Mouse (Mus musculus): ENCODE results near the gene Rpl36.
A peak's percentile ranks its signal among the peaks of the same experiment; 100 is the strongest.

The Rpl36 gene

DNA sequence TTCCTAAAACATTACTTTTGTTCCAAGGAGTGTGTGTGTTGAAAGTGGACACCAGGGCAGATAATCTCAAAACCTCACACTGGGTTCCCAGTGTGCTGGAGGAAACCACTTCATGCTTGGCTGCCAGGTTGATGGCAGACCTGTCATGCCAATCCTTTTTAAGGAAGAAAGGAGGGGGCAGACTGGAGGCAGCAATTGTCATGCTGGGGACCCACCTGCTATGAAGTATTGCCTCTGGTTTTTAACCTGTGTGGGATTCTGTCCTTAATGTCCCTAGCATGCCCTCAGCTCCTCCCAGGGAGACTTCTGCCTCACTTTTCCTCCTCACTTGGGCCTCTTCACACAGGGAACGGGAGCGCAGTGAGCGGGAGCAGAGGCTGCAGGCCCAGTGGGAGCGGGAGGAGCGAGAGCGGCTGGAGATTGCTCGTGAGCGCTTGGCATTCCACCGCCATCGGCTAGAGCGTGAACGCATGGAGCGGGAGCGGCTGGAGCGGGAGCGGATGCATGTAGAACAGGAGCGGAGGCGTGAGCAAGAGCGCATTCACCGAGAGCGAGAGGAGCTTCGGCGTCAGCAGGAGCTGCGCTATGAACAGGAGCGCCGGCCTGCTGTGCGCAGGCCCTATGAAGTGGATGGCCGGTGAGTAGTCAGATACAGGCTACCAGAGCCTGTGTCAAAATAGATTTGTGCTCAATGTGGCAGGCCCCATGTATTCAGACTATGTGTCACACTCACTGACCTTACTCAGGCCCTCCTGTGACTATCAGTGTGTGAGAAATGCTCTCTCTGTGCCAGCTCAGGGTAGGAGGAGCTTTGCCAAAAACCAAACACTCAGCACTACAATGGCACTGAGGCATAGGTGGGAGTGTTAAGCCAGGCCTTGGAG lies 9.8 kb upstream of the Rpl36 start:
- no peaks in the 10 kb centered on the region for H3K27me3 ChIP-seq (ENCODE audit: insufficient read depth, low read length)
- no peak for TF ChIP-seq CTCF (conservative IDR thresholded peaks at IDR 0.05; ENCODE audit: low read length)
- TF ChIP-seq POU5F1 (IDR thresholded peaks at IDR 0.05; ENCODE audit: borderline replicate concordance, low read length) = no peak
- no peak for TF ChIP-seq NANOG (IDR thresholded peaks at IDR 0.05; ENCODE audit: borderline replicate concordance, low read length)
- peak overlapping the region; percentile 58 for H3K4me3 ChIP-seq (replicated peaks; ENCODE audit: low read length)
- no peaks in the 10 kb centered on the region for H3K9me3 ChIP-seq (ENCODE audit: low read length)
- peaks cover 93% of the 10 kb centered on the region for H3K36me3 ChIP-seq (ENCODE audit: insufficient read depth, low read length)
- peaks cover 70% of the 10 kb centered on the region for H3K4me1 ChIP-seq (replicated peaks; ENCODE audit: low read depth, low read length)

DNA sequence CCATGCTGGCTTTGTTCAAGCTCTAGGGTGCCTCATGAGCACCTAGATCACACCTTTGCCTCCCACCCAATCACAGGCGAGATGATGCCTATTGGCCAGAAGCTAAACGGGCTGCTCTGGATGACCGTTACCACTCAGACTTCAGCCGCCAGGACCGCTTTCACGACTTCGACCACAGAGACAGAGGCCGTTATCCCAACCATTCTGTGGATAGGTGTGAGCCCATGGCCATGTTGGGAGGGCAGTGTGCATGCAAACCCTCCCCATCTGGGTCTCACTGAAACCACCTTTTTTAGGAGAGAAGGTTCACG lies 9.2 kb upstream of the Rpl36 start:
- Histone ChIP-seq H3K4me1 (replicated peaks; ENCODE audit: low read depth, low read length) (peaks cover 75% of the 10 kb centered on the region), H3K4me3 (replicated peaks; ENCODE audit: low read length) (no peak overlapping the region; the same call in 1 of the 2 replicates), H3K36me3 (ENCODE audit: insufficient read depth, low read length) (peaks cover 97% of the 10 kb centered on the region), H3K9me3 (ENCODE audit: low read length) (no peaks in the 10 kb centered on the region), H3K27me3 (ENCODE audit: insufficient read depth, low read length) (no peaks in the 10 kb centered on the region)
- no peak for TF ChIP-seq NANOG (IDR thresholded peaks at IDR 0.05; ENCODE audit: borderline replicate concordance, low read length)
- TF ChIP-seq POU5F1 (IDR thresholded peaks at IDR 0.05; ENCODE audit: borderline replicate concordance, low read length) = no peak
- no peak for TF ChIP-seq CTCF (conservative IDR thresholded peaks at IDR 0.05; ENCODE audit: low read length)

DNA sequence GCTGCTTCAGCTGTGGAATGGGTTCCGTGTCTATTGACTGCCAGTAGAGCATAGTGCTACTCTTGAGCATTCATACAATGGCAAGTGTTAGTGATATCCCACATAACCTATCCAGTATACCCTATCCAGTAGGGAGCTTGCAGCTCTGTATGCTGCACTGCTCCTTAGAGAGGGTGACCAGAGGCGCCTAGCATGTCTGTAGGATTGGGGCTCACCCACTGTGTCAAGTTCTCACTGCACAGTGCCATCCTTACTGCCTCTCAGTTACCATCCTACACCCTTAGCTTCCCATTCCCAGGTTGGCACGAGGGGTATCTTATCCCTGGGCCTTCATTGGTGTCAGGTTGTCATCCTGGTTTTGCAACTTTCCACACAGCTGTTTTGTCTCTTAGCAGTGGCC lies 8.8 kb upstream of the Rpl36 start:
- Histone ChIP-seq H3K9me3 (ENCODE audit: low read length) (no peaks in the 10 kb centered on the region), H3K36me3 (ENCODE audit: insufficient read depth, low read length) (peaks cover 93% of the 10 kb centered on the region), H3K27me3 (ENCODE audit: insufficient read depth, low read length) (no peaks in the 10 kb centered on the region), H3K4me1 (replicated peaks; ENCODE audit: low read depth, low read length) (peaks cover 74% of the 10 kb centered on the region), H3K4me3 (replicated peaks; ENCODE audit: low read length) (no peak overlapping the region)
- TF ChIP-seq POU5F1 (IDR thresholded peaks at IDR 0.05; ENCODE audit: borderline replicate concordance, low read length) (no peak), NANOG (IDR thresholded peaks at IDR 0.05; ENCODE audit: borderline replicate concordance, low read length) (no peak), CTCF (conservative IDR thresholded peaks at IDR 0.05; ENCODE audit: low read length) (no peak)

DNA sequence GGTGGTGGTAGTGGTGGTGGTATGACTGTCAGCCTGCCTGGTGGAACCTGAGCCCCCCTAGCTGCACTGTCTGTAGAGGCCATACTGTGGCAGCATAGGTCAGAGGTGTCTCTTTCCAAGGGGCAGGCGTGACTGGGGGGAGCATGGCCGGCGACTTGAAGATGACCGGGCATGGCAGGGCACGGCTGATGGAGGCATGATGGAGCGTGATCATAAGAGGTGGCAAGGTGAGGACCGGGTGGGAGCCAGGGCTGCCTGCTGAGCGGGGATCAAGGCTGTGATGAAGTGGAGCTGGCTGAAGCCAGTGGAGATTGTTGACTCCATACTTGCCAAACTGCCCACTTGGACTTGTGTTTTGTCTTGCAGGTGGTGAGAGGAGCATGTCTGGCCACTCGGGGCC lies 7.8 kb upstream of the Rpl36 start:
- no peak for TF ChIP-seq CTCF (conservative IDR thresholded peaks at IDR 0.05; ENCODE audit: low read length)
- TF ChIP-seq NANOG (IDR thresholded peaks at IDR 0.05; ENCODE audit: borderline replicate concordance, low read length) = no peak
- TF ChIP-seq POU5F1 (IDR thresholded peaks at IDR 0.05; ENCODE audit: borderline replicate concordance, low read length) = no peak
- no peaks in the 10 kb centered on the region for H3K9me3 ChIP-seq (ENCODE audit: low read length)
- no peaks in the 10 kb centered on the region for H3K27me3 ChIP-seq (ENCODE audit: insufficient read depth, low read length)
- no peak overlapping the region for H3K4me3 ChIP-seq (replicated peaks; ENCODE audit: low read length)
- H3K36me3 ChIP-seq (ENCODE audit: insufficient read depth, low read length) = peaks cover 83% of the 10 kb centered on the region
- H3K4me1 ChIP-seq (replicated peaks; ENCODE audit: low read depth, low read length) = peaks cover 76% of the 10 kb centered on the region

DNA sequence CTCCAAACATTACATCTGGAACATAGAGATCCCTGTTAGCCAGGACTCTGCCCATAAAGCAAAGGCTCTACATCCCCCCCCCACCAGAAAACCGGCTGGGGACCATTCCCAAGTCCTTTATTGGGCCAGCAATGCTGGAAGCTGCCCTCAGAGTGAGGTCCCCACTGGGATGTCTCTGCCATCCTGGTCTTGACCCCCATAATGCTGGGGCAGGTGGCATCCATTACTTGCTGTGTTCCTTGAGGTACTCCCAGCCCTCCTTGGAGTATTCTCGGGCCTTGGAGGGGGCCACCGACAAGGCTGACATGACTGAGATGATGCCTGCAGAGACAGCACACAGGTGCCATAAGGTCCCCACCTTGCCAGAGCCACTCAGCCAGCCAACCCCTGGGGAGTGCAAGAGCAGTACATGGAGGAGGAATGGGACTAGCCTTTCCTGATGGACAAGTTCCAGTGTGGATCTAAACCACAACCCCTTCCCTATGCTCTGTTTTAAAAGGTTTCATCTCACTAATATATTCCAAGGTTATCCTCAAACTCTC lies 5.6 kb upstream of the Rpl36 start:
- Histone ChIP-seq H3K9me3 (ENCODE audit: low read length) (no peaks in the 10 kb centered on the region), H3K4me3 (replicated peaks; ENCODE audit: low read length) (0 out of 2 replicates have a peak overlapping the region, but pooled peaks have one; percentile 89), H3K36me3 (ENCODE audit: insufficient read depth, low read length) (peaks cover 61% of the 10 kb centered on the region), H3K27me3 (ENCODE audit: insufficient read depth, low read length) (no peaks in the 10 kb centered on the region), H3K4me1 (replicated peaks; ENCODE audit: low read depth, low read length) (peaks cover 83% of the 10 kb centered on the region)
- TF ChIP-seq POU5F1 (IDR thresholded peaks at IDR 0.05; ENCODE audit: borderline replicate concordance, low read length) (no peak), NANOG (IDR thresholded peaks at IDR 0.05; ENCODE audit: borderline replicate concordance, low read length) (no peak)

DNA sequence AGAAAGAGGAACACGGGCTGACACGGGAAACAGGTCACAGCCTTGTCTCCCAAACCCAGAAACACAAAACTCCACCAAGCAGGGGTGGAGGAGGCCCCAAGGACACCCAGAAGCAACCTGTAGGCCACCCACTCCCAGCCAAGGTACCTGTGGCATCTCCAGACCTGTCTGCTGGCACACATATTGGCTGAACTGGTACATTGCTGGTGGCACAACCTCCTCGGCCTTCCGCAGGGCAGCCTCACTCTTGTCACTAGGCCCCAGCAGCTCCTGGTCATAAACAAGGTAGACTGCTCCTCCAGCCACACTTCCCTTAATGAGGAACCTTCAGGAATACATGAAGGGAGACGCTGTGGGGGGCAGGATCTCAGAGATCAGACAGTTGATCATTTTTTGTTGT lies 4.5 kb upstream of the Rpl36 start:
- no peak for TF ChIP-seq CTCF (conservative IDR thresholded peaks at IDR 0.05; ENCODE audit: low read length)
- no peak for TF ChIP-seq NANOG (IDR thresholded peaks at IDR 0.05; ENCODE audit: borderline replicate concordance, low read length)
- TF ChIP-seq POU5F1 (IDR thresholded peaks at IDR 0.05; ENCODE audit: borderline replicate concordance, low read length) = no peak
- Histone ChIP-seq H3K27me3 (ENCODE audit: insufficient read depth, low read length) (no peaks in the 10 kb centered on the region), H3K36me3 (ENCODE audit: insufficient read depth, low read length) (peaks cover 52% of the 10 kb centered on the region), H3K4me1 (replicated peaks; ENCODE audit: low read depth, low read length) (peaks cover 77% of the 10 kb centered on the region), H3K4me3 (replicated peaks; ENCODE audit: low read length) (peak overlapping the region; percentile 89), H3K9me3 (ENCODE audit: low read length) (no peaks in the 10 kb centered on the region)

DNA sequence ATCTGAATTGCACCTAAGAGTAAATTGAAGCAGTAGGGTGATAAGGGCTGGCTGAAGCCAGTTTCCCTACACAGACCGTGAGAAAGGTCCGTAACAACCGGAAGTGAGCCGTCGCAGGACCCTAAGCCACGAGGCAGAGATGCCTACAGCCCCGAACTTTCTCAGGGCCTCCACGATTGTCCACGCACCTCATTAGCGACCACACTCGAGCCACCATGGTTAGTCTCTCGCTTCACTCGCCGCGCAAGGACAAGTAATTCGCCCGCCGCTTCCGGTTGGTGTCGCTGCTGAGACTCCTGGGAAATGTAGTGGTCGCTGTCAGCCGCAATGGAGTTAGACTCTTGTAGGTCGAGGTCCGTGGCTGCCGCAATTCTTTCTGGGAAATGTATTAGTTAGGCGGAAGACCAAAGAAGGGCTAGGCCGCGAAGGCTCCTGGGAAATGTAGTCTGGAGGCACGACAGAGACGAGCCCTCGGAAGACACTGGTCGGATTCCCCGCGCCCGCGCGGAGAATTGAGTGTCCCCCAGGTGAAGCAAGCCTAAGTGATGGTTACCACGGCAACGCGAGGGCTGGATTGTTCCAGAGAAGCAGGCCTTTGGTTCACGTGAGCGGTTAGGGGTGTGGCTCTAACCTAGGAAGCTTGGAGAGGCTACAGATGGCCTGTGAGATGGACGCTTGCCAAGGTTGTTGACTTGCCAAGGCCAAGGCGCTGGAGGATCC lies 3.6 kb upstream of the Rpl36 start, which contains the start of gene 2410015M20Rik:
Gene 2410015M20Rik (minus strand): TSS at position 320 of the 720 bp plus-strand sequence.
- peak within 1 kb of the TSS; percentile 89 for H3K4me3 ChIP-seq (replicated peaks; ENCODE audit: low read length)
- peaks cover 71% of the 10 kb centered on the region for H3K4me1 ChIP-seq (replicated peaks; ENCODE audit: low read depth, low read length)
- H3K9me3 ChIP-seq (ENCODE audit: low read length) = no peaks in the 10 kb centered on the region
- peaks cover 52% of the 10 kb centered on the region for H3K36me3 ChIP-seq (ENCODE audit: insufficient read depth, low read length)
- no peaks in the 10 kb centered on the region for H3K27me3 ChIP-seq (ENCODE audit: insufficient read depth, low read length)
- TF ChIP-seq CTCF (conservative IDR thresholded peaks at IDR 0.05; ENCODE audit: low read length) = peak; percentile 12; the same call in 1 of the 2 replicates
- TF ChIP-seq NANOG (IDR thresholded peaks at IDR 0.05; ENCODE audit: borderline replicate concordance, low read length) = no peak
- no peak for TF ChIP-seq POU5F1 (IDR thresholded peaks at IDR 0.05; ENCODE audit: borderline replicate concordance, low read length)

DNA sequence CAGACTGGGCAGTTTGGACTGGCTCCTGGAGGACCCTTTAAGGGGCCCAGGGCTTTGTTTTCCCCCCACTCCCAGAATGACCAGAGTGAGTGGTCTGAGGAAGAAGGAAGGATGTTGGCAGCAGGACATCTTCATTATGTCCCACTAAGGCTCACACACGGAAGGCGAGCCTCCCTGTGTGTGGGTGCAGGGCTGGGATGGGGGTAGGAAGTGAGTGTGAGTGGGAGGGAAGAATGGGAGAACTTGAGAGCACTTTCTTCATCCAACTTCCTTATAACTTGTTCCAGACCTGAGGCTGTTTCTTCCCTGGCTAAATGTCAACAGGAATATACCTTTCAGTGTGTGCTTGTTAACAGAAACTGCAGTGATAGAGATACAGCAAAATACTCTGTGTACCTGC lies 1.9 kb upstream of the Rpl36 start:
- no peaks in the 10 kb centered on the region for H3K27me3 ChIP-seq (ENCODE audit: insufficient read depth, low read length)
- H3K4me3 ChIP-seq (replicated peaks; ENCODE audit: low read length) = peak overlapping the region; percentile 30; the same call in 1 of the 2 replicates
- H3K36me3 ChIP-seq (ENCODE audit: insufficient read depth, low read length) = peaks cover 52% of the 10 kb centered on the region
- H3K4me1 ChIP-seq (replicated peaks; ENCODE audit: low read depth, low read length) = peaks cover 72% of the 10 kb centered on the region
- TF ChIP-seq POU5F1 (IDR thresholded peaks at IDR 0.05; ENCODE audit: borderline replicate concordance, low read length) = no peak
- TF ChIP-seq CTCF (conservative IDR thresholded peaks at IDR 0.05; ENCODE audit: low read length) = no peak
- no peak for TF ChIP-seq NANOG (IDR thresholded peaks at IDR 0.05; ENCODE audit: borderline replicate concordance, low read length)
- H3K9me3 ChIP-seq (ENCODE audit: low read length) = no peaks in the 10 kb centered on the region
